Mouse (Mus musculus) ES-E14 (cell line): ENCODE results near the gene Pcdh10.

Experiments
- CHD2 ChIP-seq: IDR thresholded peaks from 2 replicates; pipeline ENCODE4 v1.6.1; 2014; ENCODE audit warnings: mild to moderate bottlenecking, low read depth, low read length, inconsistent platforms
- HCFC1 ChIP-seq: IDR thresholded peaks from 2 replicates; pipeline ENCODE4 v1.6.1; 2012; ENCODE audit warnings: low read length, inconsistent platforms, borderline replicate concordance; ENCODE audit not compliant: insufficient read depth
- MAFK ChIP-seq: IDR thresholded peaks from 2 replicates; pipeline ENCODE4 v1.6.1; 2014; ENCODE audit warnings: mild to moderate bottlenecking, low read depth, low read length, inconsistent platforms; ENCODE audit not compliant: insufficient read depth
- ZC3H11A ChIP-seq: IDR thresholded peaks from 2 replicates; pipeline ENCODE4 v1.6.1; 2012; ENCODE audit warnings: low read depth, mild to moderate bottlenecking, inconsistent platforms, low read length, borderline replicate concordance
- ZNF384 ChIP-seq: IDR thresholded peaks from 2 replicates; pipeline ENCODE4 v1.6.1; 2012; ENCODE audit warnings: low read depth, low read length, inconsistent platforms

DNA sequence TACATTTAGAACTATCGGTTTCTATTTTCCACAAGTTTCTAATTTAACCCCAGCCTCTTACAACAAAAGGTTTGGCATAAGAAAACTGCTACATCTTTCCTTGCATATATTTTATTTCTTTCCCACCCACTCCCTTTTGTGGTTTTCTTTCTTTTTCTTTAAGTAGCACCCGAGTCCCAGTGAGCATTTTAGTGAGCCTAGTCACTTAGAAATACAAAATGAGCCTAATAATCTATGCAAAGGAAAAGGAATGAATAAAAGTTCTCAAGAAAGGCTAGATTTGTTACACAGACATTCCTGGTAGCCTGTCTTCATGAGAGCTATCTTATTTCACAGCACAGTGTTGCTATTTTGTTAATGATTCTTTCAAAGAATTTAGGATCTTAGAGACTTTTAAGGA lies 7.3 kb downstream of the Pcdh10 start:
- TF ChIP-seq ZNF384, result no peak
- no peak for TF ChIP-seq MAFK
- TF ChIP-seq CHD2, result no peak
- no peak for TF ChIP-seq HCFC1
- no peak for TF ChIP-seq ZC3H11A
